Mouse (Mus musculus) forebrain, embryonic 11.5 days (tissue): ENCODE data around the gene Eif5. TPM values are rescaled to one million over a fixed set of nuclear protein-coding genes. Genes with fewer than 3 reads are reported as not detected.

Source experiments
- ATAC-seq: fragments of 200-750 bp; cut with Nextera tagmentation; replicated peaks from 2 replicates; pipeline ENCODE4 v1.8.0; 2017; ENCODE audit warnings: moderate TSS enrichment; ENCODE audit not compliant: low FRiP score
- DNase-seq: peaks from one replicate; pipeline ENCODE4 v3.0.0-alpha.2; 2017; ENCODE audit warnings: low spot score
- H3K27ac ChIP-seq: fragments of 300-500 bp; sonication (generic); 2 replicates; pipeline ENCODE4 v1.5.1; 2014; ENCODE audit warnings: low read depth, low read length
- H3K27me3 ChIP-seq: fragments of 300-500 bp; sonication (generic); 2 replicates; pipeline ENCODE4 v1.6.1; 2014; ENCODE audit warnings: mild to moderate bottlenecking, low read length, mixed read lengths; ENCODE audit not compliant: control insufficient read depth, insufficient read depth
- H3K36me3 ChIP-seq: fragments of 300-500 bp; sonication (generic); 2 replicates; pipeline ENCODE4 v1.6.1; 2014; ENCODE audit warnings: mild to moderate bottlenecking, low read length, moderate library complexity, mixed read lengths; ENCODE audit not compliant: control insufficient read depth, insufficient read depth
- H3K4me1 ChIP-seq: fragments of 300-500 bp; sonication (generic); replicated peaks from 2 replicates; pipeline ENCODE4 v1.6.1; 2014; ENCODE audit warnings: low read length, mixed read lengths; ENCODE audit not compliant: control insufficient read depth, insufficient read depth
- H3K4me2 ChIP-seq: fragments of 300-500 bp; sonication (generic); 2 replicates; pipeline ENCODE4 v1.6.1; 2014; ENCODE audit warnings: low read depth, mild to moderate bottlenecking, low read length, moderate library complexity, mixed read lengths; ENCODE audit not compliant: severe bottlenecking
- H3K4me3 ChIP-seq: fragments of 300-500 bp; sonication (generic); 2 replicates; pipeline ENCODE4 v1.5.1; 2014; ENCODE audit warnings: low read depth, low read length
- H3K9ac ChIP-seq: fragments of 300-500 bp; sonication (generic); 2 replicates; pipeline ENCODE4 v1.6.1; 2014; ENCODE audit warnings: low read length
- H3K9me3 ChIP-seq: fragments of 300-500 bp; sonication (generic); 2 replicates; pipeline ENCODE4 v1.6.1; 2016; ENCODE audit warnings: low read length, mixed read lengths; ENCODE audit not compliant: control insufficient read depth
- WGBS: fragments of 180-500 bp; shearing (Covaris S2); extraction: QIAGEN DNeasy Blood & Tissue Kit; methylation state at CpG from one replicate; pipeline ENCODE4 v1.1.7; 2014; 5-methylcytosine and 5-hydroxymethylcytosine counted together
- polyA plus RNA-seq: library from polyadenylated mRNA; unstranded; fragments of >200 nt; fragmentation: Nextera tagmentation; extraction: Ambion mirVana; gene quantifications from 2 replicates; pipeline ENCODE4 v1.2.1, GENCODE M21; 2014

Gene Eif5
- polyA plus RNA-seq, 1 experiment from 2014 or later: 736 TPM

GRCm38 (mm10) chr12:111515920-111516319 is 21.9 kb upstream of the Eif5 start:
- DNase-seq: no peak
- Histone ChIP-seq H3K4me3 (no peak overlapping the region), H3K27ac (no peak overlapping the region), H3K4me1 (no peaks in the 10 kb centered on the region), H3K36me3 (no peaks in the 10 kb centered on the region), H3K9me3 (no peaks in the 10 kb centered on the region), H3K4me2 (no peak overlapping the region), H3K9ac (no peak overlapping the region), H3K27me3 (no peaks in the 10 kb centered on the region)
- 89% methylated on average over 5 of the region's 5 CpGs for WGBS
- no peak for ATAC-seq

GRCm38 (mm10) chr12:111516826-111517225 is 21.0 kb upstream of the Eif5 start:
- no peaks in the 10 kb centered on the region for H3K36me3 ChIP-seq
- peaks cover 2% of the 10 kb centered on the region; the same call in 1 of the 2 replicates for H3K9me3 ChIP-seq
- no peak overlapping the region for H3K4me3 ChIP-seq
- no peak overlapping the region for H3K9ac ChIP-seq
- H3K4me1 ChIP-seq: no peaks in the 10 kb centered on the region
- 89% methylated on average over 6 of the region's 6 CpGs for WGBS
- DNase-seq (no peak), ATAC-seq (no peak)
- no peak overlapping the region for H3K4me2 ChIP-seq
- no peak overlapping the region for H3K27ac ChIP-seq
- H3K27me3 ChIP-seq: no peaks in the 10 kb centered on the region

- Histone ChIP-seq H3K36me3 (no peaks in the 10 kb centered on the region), H3K27me3 (no peaks in the 10 kb centered on the region), H3K4me3 (no peak overlapping the region), H3K27ac (no peak overlapping the region), H3K4me2 (no peak overlapping the region), H3K9me3 (peaks cover 4% of the 10 kb centered on the region; the same call in 1 of the 2 replicates), H3K9ac (no peak overlapping the region), H3K4me1 (no peaks in the 10 kb centered on the region)
- no peak for ATAC-seq
- no peak for DNase-seq
- WGBS: 72% methylated on average over 4 of the region's 4 CpGs
These were observed 19.9 kb upstream of the Eif5 start for GRCm38 (mm10) chr12:111517901-111518300.

GRCm38 (mm10) chr12:111518391-111518790 is 19.4 kb upstream of the Eif5 start:
- WGBS: 92% methylated on average over 9 of the region's 9 CpGs
- Histone ChIP-seq H3K36me3 (no peaks in the 10 kb centered on the region), H3K27ac (no peak overlapping the region), H3K4me3 (no peak overlapping the region), H3K9me3 (peaks cover 4% of the 10 kb centered on the region; the same call in 1 of the 2 replicates), H3K4me2 (no peak overlapping the region), H3K4me1 (no peaks in the 10 kb centered on the region), H3K9ac (no peak overlapping the region), H3K27me3 (no peaks in the 10 kb centered on the region)
- ATAC-seq (no peak), DNase-seq (no peak)

- DNase-seq: no peak
- WGBS: 75% methylated on average over 5 of the region's 5 CpGs
- ATAC-seq: no peak
These were observed 18.0 kb upstream of the Eif5 start for GRCm38 (mm10) chr12:111519821-111520220.

GRCm38 (mm10) chr12:111520994-111521393 is 16.8 kb upstream of the Eif5 start:
- Histone ChIP-seq H3K9ac (no peak overlapping the region), H3K27me3 (no peaks in the 10 kb centered on the region), H3K4me1 (no peaks in the 10 kb centered on the region), H3K27ac (no peak overlapping the region), H3K4me3 (no peak overlapping the region), H3K36me3 (no peaks in the 10 kb centered on the region), H3K9me3 (peaks cover 4% of the 10 kb centered on the region; the same call in 1 of the 2 replicates), H3K4me2 (no peak overlapping the region)
- DNase-seq: no peak
- ATAC-seq: no peak
- 98% methylated on average over 2 of the region's 2 CpGs for WGBS

More at GRCm38 (mm10) chr12:111519821-111520220, 18.0 kb upstream of the Eif5 start:
- no peaks in the 10 kb centered on the region for H3K36me3 ChIP-seq
- H3K27me3 ChIP-seq: no peaks in the 10 kb centered on the region
- H3K4me2 ChIP-seq: no peak overlapping the region
- no peaks in the 10 kb centered on the region for H3K4me1 ChIP-seq
- no peak overlapping the region for H3K27ac ChIP-seq
- H3K9me3 ChIP-seq: peaks cover 4% of the 10 kb centered on the region; the same call in 1 of the 2 replicates
- no peak overlapping the region for H3K9ac ChIP-seq
- no peak overlapping the region for H3K4me3 ChIP-seq

- H3K4me2 ChIP-seq: no peak overlapping the region
- H3K4me3 ChIP-seq: no peak overlapping the region
- no peak overlapping the region for H3K9ac ChIP-seq
- DNase-seq (no peak), ATAC-seq (no peak)
- H3K36me3 ChIP-seq: no peaks in the 10 kb centered on the region
- H3K27ac ChIP-seq: no peak overlapping the region
- WGBS: 75% methylated on average over 1 of the region's 1 CpGs
- peaks cover 4% of the 10 kb centered on the region; the same call in 1 of the 2 replicates for H3K9me3 ChIP-seq
- no peaks in the 10 kb centered on the region for H3K27me3 ChIP-seq
- H3K4me1 ChIP-seq: no peaks in the 10 kb centered on the region
These were observed 13.3 kb upstream of the Eif5 start for GRCm38 (mm10) chr12:111524469-111524868.

GRCm38 (mm10) chr12:111524883-111525282 is 12.9 kb upstream of the Eif5 start:
- no peak for DNase-seq
- Histone ChIP-seq H3K4me2 (no peak overlapping the region), H3K9me3 (peaks cover 4% of the 10 kb centered on the region; the same call in 1 of the 2 replicates), H3K4me1 (no peaks in the 10 kb centered on the region), H3K9ac (no peak overlapping the region), H3K4me3 (no peak overlapping the region), H3K36me3 (no peaks in the 10 kb centered on the region), H3K27me3 (no peaks in the 10 kb centered on the region), H3K27ac (no peak overlapping the region)
- 90% methylated on average over 3 of the region's 3 CpGs for WGBS
- no peak for ATAC-seq

GRCm38 (mm10) chr12:111527643-111528281 is 10.1 kb upstream of the Eif5 start:
- Histone ChIP-seq H3K27ac (no peak overlapping the region), H3K36me3 (no peaks in the 10 kb centered on the region), H3K4me1 (no peaks in the 10 kb centered on the region), H3K4me2 (no peak overlapping the region), H3K9me3 (no peaks in the 10 kb centered on the region), H3K4me3 (no peak overlapping the region), H3K27me3 (no peaks in the 10 kb centered on the region), H3K9ac (no peak overlapping the region)
- ATAC-seq: no peak
- 64% methylated on average over 8 of the region's 8 CpGs for WGBS
- DNase-seq: no peak
